Mouse (Mus musculus) heart, postnatal 0 days (tissue): Measurements from ENCODE around the gene Rln1.

Experiments
- CTCF ChIP-seq: IDR thresholded peaks from 2 replicates; pipeline ENCODE4 v1.5.1; 2016; ENCODE audit warnings: antibody characterized with exemption, control low read depth, low read depth
- EP300 ChIP-seq: IDR thresholded peaks from 2 replicates; pipeline ENCODE4 v1.6.1; 2016; ENCODE audit warnings: antibody characterized with exemption, low read depth

DNA sequence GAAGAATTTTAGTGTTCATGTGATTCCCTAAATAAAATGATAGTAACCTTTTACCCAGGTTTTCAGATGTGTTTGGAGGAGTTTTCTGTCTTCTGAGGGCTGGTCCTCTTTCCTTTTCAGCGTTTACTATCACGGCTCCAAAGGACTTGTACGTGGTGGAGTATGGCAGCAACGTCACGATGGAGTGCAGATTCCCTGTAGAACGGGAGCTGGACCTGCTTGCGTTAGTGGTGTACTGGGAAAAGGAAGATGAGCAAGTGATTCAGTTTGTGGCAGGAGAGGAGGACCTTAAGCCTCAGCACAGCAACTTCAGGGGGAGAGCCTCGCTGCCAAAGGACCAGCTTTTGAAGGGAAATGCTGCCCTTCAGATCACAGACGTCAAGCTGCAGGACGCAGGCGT is 39.0 kb upstream of the Rln1 start:
- no peak for TF ChIP-seq CTCF
- TF ChIP-seq EP300 = no peak
